Mouse (Mus musculus): ENCODE measurements around the gene Hepacam. TPM values are rescaled to one million over a fixed set of nuclear protein-coding genes. Genes with fewer than 3 reads are reported as not detected.

The Hepacam gene
- polyA plus RNA-seq, 1 experiment from 2014 or later, result not detected

- Histone ChIP-seq H3K27ac (ENCODE audit: low read length) (no peak overlapping the region), H3K4me1 (ENCODE audit: control insufficient read depth, insufficient read depth, low read length) (no peaks in the 10 kb centered on the region), H3K9me3 (replicated peaks; ENCODE audit: control insufficient read depth, low read length) (no peaks in the 10 kb centered on the region), H3K4me3 (replicated peaks; ENCODE audit: low read length) (peak overlapping the region; percentile 40), H3K4me2 (ENCODE audit: low read depth, low read length) (peak overlapping the region; percentile 57), H3K27me3 (ENCODE audit: control insufficient read depth, insufficient read depth, low read length) (no peaks in the 10 kb centered on the region), H3K36me3 (ENCODE audit: control insufficient read depth, insufficient read depth, low read length) (no peaks in the 10 kb centered on the region), H3K9ac (ENCODE audit: low read length) (no peak overlapping the region)
- 22% methylated on average over 12 of the region's 12 CpGs for WGBS
- ATAC-seq (ENCODE audit: insufficient read depth, low FRiP score), result 0 out of 2 replicates have a peak, but pooled peaks have one; percentile 18
Measured at GRCm38 (mm10) chr9:37421239-37421638, 54.1 kb downstream of the Hepacam start.

GRCm38 (mm10) chr9:37429326-37429725 lies 62.2 kb downstream of the Hepacam start:
- no peak for ATAC-seq (ENCODE audit: insufficient read depth, low FRiP score)
- Histone ChIP-seq H3K4me2 (ENCODE audit: low read depth, low read length) (no peak overlapping the region), H3K4me3 (replicated peaks; ENCODE audit: low read length) (no peak overlapping the region), H3K4me1 (ENCODE audit: control insufficient read depth, insufficient read depth, low read length) (peaks cover 4% of the 10 kb centered on the region; the same call in 1 of the 2 replicates), H3K36me3 (ENCODE audit: control insufficient read depth, insufficient read depth, low read length) (no peaks in the 10 kb centered on the region), H3K27ac (ENCODE audit: low read length) (no peak overlapping the region), H3K9ac (ENCODE audit: low read length) (no peak overlapping the region), H3K27me3 (ENCODE audit: control insufficient read depth, insufficient read depth, low read length) (peaks cover 56% of the 10 kb centered on the region), H3K9me3 (replicated peaks; ENCODE audit: control insufficient read depth, low read length) (no peaks in the 10 kb centered on the region)
- 17% methylated on average over 26 of the region's 26 CpGs for WGBS

- H3K27me3 ChIP-seq (ENCODE audit: control insufficient read depth, insufficient read depth, low read length), result peaks cover 69% of the 10 kb centered on the region
- H3K4me1 ChIP-seq (ENCODE audit: control insufficient read depth, insufficient read depth, low read length), result peaks cover 4% of the 10 kb centered on the region; the same call in 1 of the 2 replicates
- WGBS, result 1% methylated on average over 12 of the region's 12 CpGs
- peak; percentile 64; the same call in 1 of the 2 replicates for ATAC-seq (ENCODE audit: insufficient read depth, low FRiP score)
- H3K27ac ChIP-seq (ENCODE audit: low read length), result no peak overlapping the region
- peak overlapping the region; percentile 22; the same call in 1 of the 2 replicates for H3K4me3 ChIP-seq (replicated peaks; ENCODE audit: low read length)
- no peaks in the 10 kb centered on the region for H3K9me3 ChIP-seq (replicated peaks; ENCODE audit: control insufficient read depth, low read length)
- H3K9ac ChIP-seq (ENCODE audit: low read length), result no peak overlapping the region
- no peaks in the 10 kb centered on the region for H3K36me3 ChIP-seq (ENCODE audit: control insufficient read depth, insufficient read depth, low read length)
- peak overlapping the region; percentile 44 for H3K4me2 ChIP-seq (ENCODE audit: low read depth, low read length)
Measured at GRCm38 (mm10) chr9:37430582-37430981, 63.4 kb downstream of the Hepacam start.

GRCm38 (mm10) chr9:37432026-37432666 lies 65.0 kb downstream of the Hepacam start:
- 2% methylated on average over 16 of the region's 17 CpGs for WGBS
- Histone ChIP-seq H3K9me3 (replicated peaks; ENCODE audit: control insufficient read depth, low read length) (no peaks in the 10 kb centered on the region), H3K9ac (ENCODE audit: low read length) (no peak overlapping the region), H3K4me2 (ENCODE audit: low read depth, low read length) (0 out of 2 replicates have a peak overlapping the region, but pooled peaks have one; percentile 34), H3K4me1 (ENCODE audit: control insufficient read depth, insufficient read depth, low read length) (peaks cover 4% of the 10 kb centered on the region; the same call in 1 of the 2 replicates), H3K27ac (ENCODE audit: low read length) (no peak overlapping the region), H3K4me3 (replicated peaks; ENCODE audit: low read length) (peak overlapping the region; percentile 27; the same call in 1 of the 2 replicates), H3K36me3 (ENCODE audit: control insufficient read depth, insufficient read depth, low read length) (no peaks in the 10 kb centered on the region), H3K27me3 (ENCODE audit: control insufficient read depth, insufficient read depth, low read length) (peaks cover 75% of the 10 kb centered on the region)
- ATAC-seq (ENCODE audit: insufficient read depth, low FRiP score), result peak; percentile 35; the same call in 1 of the 2 replicates

- under 1% methylated on average over 37 of the region's 40 CpGs for WGBS
- H3K27ac ChIP-seq (ENCODE audit: low read length), result no peak within 1 kb of the TSS
- H3K9me3 ChIP-seq (replicated peaks; ENCODE audit: control insufficient read depth, low read length), result no peaks in the 10 kb centered on the region
- no peak within 1 kb of the TSS for H3K9ac ChIP-seq (ENCODE audit: low read length)
- no peak for ATAC-seq (ENCODE audit: insufficient read depth, low FRiP score)
- peaks cover 75% of the 10 kb centered on the region for H3K27me3 ChIP-seq (ENCODE audit: control insufficient read depth, insufficient read depth, low read length)
- H3K36me3 ChIP-seq (ENCODE audit: control insufficient read depth, insufficient read depth, low read length), result no peaks in the 10 kb centered on the region
- peaks cover 4% of the 10 kb centered on the region; the same call in 1 of the 2 replicates for H3K4me1 ChIP-seq (ENCODE audit: control insufficient read depth, insufficient read depth, low read length)
- H3K4me2 ChIP-seq (ENCODE audit: low read depth, low read length), result peak within 1 kb of the TSS; percentile 34
- H3K4me3 ChIP-seq (replicated peaks; ENCODE audit: low read length), result peak within 1 kb of the TSS; percentile 27
Measured at GRCm38 (mm10) chr9:37432720-37433421, 65.7 kb downstream of the Hepacam start, which contains the start of gene Robo3. Gene Robo3 (minus strand): TSS chr9:37433246.

GRCm38 (mm10) chr9:37433823-37434560 lies 66.8 kb downstream of the Hepacam start:
- Histone ChIP-seq H3K36me3 (ENCODE audit: control insufficient read depth, insufficient read depth, low read length) (no peaks in the 10 kb centered on the region), H3K4me2 (ENCODE audit: low read depth, low read length) (no peak overlapping the region), H3K9me3 (replicated peaks; ENCODE audit: control insufficient read depth, low read length) (no peaks in the 10 kb centered on the region), H3K27me3 (ENCODE audit: control insufficient read depth, insufficient read depth, low read length) (peaks cover 69% of the 10 kb centered on the region), H3K4me3 (replicated peaks; ENCODE audit: low read length) (no peak overlapping the region), H3K27ac (ENCODE audit: low read length) (no peak overlapping the region), H3K9ac (ENCODE audit: low read length) (no peak overlapping the region), H3K4me1 (ENCODE audit: control insufficient read depth, insufficient read depth, low read length) (peaks cover 4% of the 10 kb centered on the region; the same call in 1 of the 2 replicates)
- 3% methylated on average over 18 of the region's 18 CpGs for WGBS
- ATAC-seq (ENCODE audit: insufficient read depth, low FRiP score), result no peak

- no peaks in the 10 kb centered on the region for H3K9me3 ChIP-seq (replicated peaks; ENCODE audit: control insufficient read depth, low read length)
- H3K36me3 ChIP-seq (ENCODE audit: control insufficient read depth, insufficient read depth, low read length), result no peaks in the 10 kb centered on the region
- 3% methylated on average over 14 of the region's 14 CpGs for WGBS
- H3K27ac ChIP-seq (ENCODE audit: low read length), result no peak overlapping the region
- no peak overlapping the region for H3K9ac ChIP-seq (ENCODE audit: low read length)
- H3K4me1 ChIP-seq (ENCODE audit: control insufficient read depth, insufficient read depth, low read length), result peaks cover 4% of the 10 kb centered on the region; the same call in 1 of the 2 replicates
- no peak overlapping the region for H3K4me2 ChIP-seq (ENCODE audit: low read depth, low read length)
- no peak overlapping the region for H3K4me3 ChIP-seq (replicated peaks; ENCODE audit: low read length)
- ATAC-seq (ENCODE audit: insufficient read depth, low FRiP score), result no peak
- peaks cover 60% of the 10 kb centered on the region for H3K27me3 ChIP-seq (ENCODE audit: control insufficient read depth, insufficient read depth, low read length)
Measured at GRCm38 (mm10) chr9:37434932-37435331, 67.8 kb downstream of the Hepacam start.

- Histone ChIP-seq H3K4me1 (ENCODE audit: control insufficient read depth, insufficient read depth, low read length) (peaks cover 4% of the 10 kb centered on the region; the same call in 1 of the 2 replicates), H3K4me3 (replicated peaks; ENCODE audit: low read length) (no peak overlapping the region), H3K27me3 (ENCODE audit: control insufficient read depth, insufficient read depth, low read length) (peaks cover 56% of the 10 kb centered on the region), H3K27ac (ENCODE audit: low read length) (no peak overlapping the region), H3K9ac (ENCODE audit: low read length) (no peak overlapping the region), H3K4me2 (ENCODE audit: low read depth, low read length) (no peak overlapping the region), H3K9me3 (replicated peaks; ENCODE audit: control insufficient read depth, low read length) (no peaks in the 10 kb centered on the region), H3K36me3 (ENCODE audit: control insufficient read depth, insufficient read depth, low read length) (no peaks in the 10 kb centered on the region)
- 6% methylated on average over 4 of the region's 4 CpGs for WGBS
- ATAC-seq (ENCODE audit: insufficient read depth, low FRiP score), result no peak
Measured at GRCm38 (mm10) chr9:37435616-37436015, 68.5 kb downstream of the Hepacam start.
